Comparison of ENCODE assay signal across 8 mouse cellular contexts in the genomic region with DNA sequence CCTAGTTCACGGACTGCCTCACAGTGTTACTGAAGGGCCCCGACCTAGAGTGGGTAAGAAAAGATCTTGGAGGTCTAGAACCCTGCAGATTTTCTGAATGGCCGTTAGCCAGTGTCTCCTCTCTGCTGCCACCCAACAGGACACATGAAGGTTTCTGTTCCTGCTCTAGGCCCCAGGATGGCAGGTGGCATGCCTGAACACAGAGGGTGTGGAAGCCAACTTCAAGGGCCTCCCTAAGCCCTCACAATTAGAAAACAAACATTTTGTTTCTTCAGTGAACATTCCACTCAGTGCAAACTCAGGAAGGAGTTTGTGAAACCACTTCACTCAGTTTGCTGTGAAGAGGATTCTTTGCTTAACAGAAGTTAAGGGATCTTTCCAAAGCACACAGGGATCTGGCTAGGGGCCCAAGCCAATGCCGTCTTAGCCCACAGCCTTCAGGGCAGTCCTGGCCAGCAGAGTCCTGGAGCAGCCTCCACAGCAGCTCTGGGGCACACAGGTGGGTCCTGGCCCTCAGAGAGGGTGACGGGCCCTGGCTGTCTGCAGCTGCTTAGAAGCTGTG.
DNase-seq lines count a peak whose midpoint lies in the region; ATAC-seq and TF ChIP-seq lines count a peak whose summit lies in the region.

No protein-coding gene starts in this region.

- H3K4me3 ChIP-seq in hindbrain, postnatal 0 days (ENCODE audit: low read length): no peak overlapping the region
- H3K4me3 ChIP-seq in hindbrain, embryonic 12.5 days: no peak overlapping the region

- 77% methylated on average over 5 of the region's 5 CpGs for WGBS in hindbrain, postnatal 0 days
- WGBS in hindbrain, embryonic 12.5 days: 91% methylated on average over 5 of the region's 5 CpGs

- peaks cover 18% of the 10 kb centered on the region; the same call in 1 of the 2 replicates for H3K4me1 ChIP-seq in hindbrain, postnatal 0 days (ENCODE audit: insufficient read depth, low read length)
- peaks cover 22% of the 10 kb centered on the region for H3K4me1 ChIP-seq in hindbrain, embryonic 12.5 days

- peak; percentile 54 for DNase-seq in adrenal gland, postnatal 14 days
- no peak for DNase-seq in adrenal gland, postnatal 25 days
- no peak for DNase-seq in hindbrain, postnatal 0 days (ENCODE audit: low spot score)
- peak; percentile 56 for DNase-seq in fibroblast of lung, adult 2 months (ENCODE audit: low read depth)
- DNase-seq in lung, postnatal 10 days: peak; percentile 84
- DNase-seq in right cerebral cortex, adult 18-20 months: no peak
- no peak for DNase-seq in MN1 (ENCODE audit: low spot score)

- H3K27ac ChIP-seq in hindbrain, postnatal 0 days: peak overlapping the region; percentile 45; the same call in 1 of the 2 replicates
- H3K27ac ChIP-seq in hindbrain, embryonic 12.5 days: no peak overlapping the region

- no peaks in the 10 kb centered on the region for H3K27me3 ChIP-seq in hindbrain, postnatal 0 days (ENCODE audit: insufficient read depth, low read length)
- no peaks in the 10 kb centered on the region for H3K27me3 ChIP-seq in hindbrain, embryonic 12.5 days

- H3K9ac ChIP-seq in hindbrain, postnatal 0 days (replicated peaks; ENCODE audit: low read length): no peak overlapping the region
- H3K9ac ChIP-seq in hindbrain, embryonic 12.5 days: no peak overlapping the region

- ATAC-seq in hindbrain, postnatal 0 days: no peak
- ATAC-seq in hindbrain, embryonic 12.5 days (ENCODE audit: low FRiP score): no peak

- no peak for TF ChIP-seq CTCF in hindbrain, postnatal 0 days (IDR thresholded peaks at IDR 0.05; ENCODE audit: low read depth)

- H3K9me3 ChIP-seq in hindbrain, postnatal 0 days (ENCODE audit: low read length): no peaks in the 10 kb centered on the region
- H3K9me3 ChIP-seq in hindbrain, embryonic 12.5 days (replicated peaks): no peaks in the 10 kb centered on the region

- no peak overlapping the region for H3K4me2 ChIP-seq in hindbrain, postnatal 0 days (ENCODE audit: low read depth, low read length)
- no peak overlapping the region for H3K4me2 ChIP-seq in hindbrain, embryonic 12.5 days (replicated peaks)

- H3K36me3 ChIP-seq in hindbrain, postnatal 0 days (ENCODE audit: insufficient read depth, low read length): no peaks in the 10 kb centered on the region
- 0 out of 2 replicates have a peak, but pooled peaks cover 3% of the 10 kb centered on the region for H3K36me3 ChIP-seq in hindbrain, embryonic 12.5 days

Comparison
In these comparisons a context has a peak if more than half of its experiments do, and no peak if none do; other contexts are left out.
1. DNase-seq: peak in adrenal gland, postnatal 14 days (single experiment), fibroblast of lung, adult 2 months (single experiment) and lung, postnatal 10 days (single experiment); none in adrenal gland, postnatal 25 days (single experiment), hindbrain, postnatal 0 days (single experiment), right cerebral cortex, adult 18-20 months (single experiment) and MN1 (single experiment).